Mouse (Mus musculus): ENCODE measurements around the gene Slc30a1.

The Slc30a1 gene

GRCm38 (mm10) chr1:191906571-191907430 is at the start of gene Slc30a1:
Slc30a1 (plus strand) TSS chr1:191906767.
- peak; percentile 96 for DNase-seq (ENCODE audit: low spot score)

GRCm38 (mm10) chr1:191856886-191857651 is 49.5 kb upstream of the Slc30a1 start:
- DNase-seq (ENCODE audit: low spot score), result no peak

GRCm38 (mm10) chr1:191858136-191858535 is 48.4 kb upstream of the Slc30a1 start:
- DNase-seq (ENCODE audit: low spot score), result no peak

- DNase-seq (ENCODE audit: low spot score), result no peak
These were observed 46.7 kb upstream of the Slc30a1 start for GRCm38 (mm10) chr1:191859847-191860246.

- DNase-seq (ENCODE audit: low spot score), result no peak
These were observed 45.3 kb upstream of the Slc30a1 start for GRCm38 (mm10) chr1:191861247-191861646.

- DNase-seq (ENCODE audit: low spot score), result no peak
These were observed 42.6 kb upstream of the Slc30a1 start for GRCm38 (mm10) chr1:191863833-191864550.

GRCm38 (mm10) chr1:191864551-191865027 is 42.0 kb upstream of the Slc30a1 start:
- DNase-seq (ENCODE audit: low spot score), result no peak

- DNase-seq (ENCODE audit: low spot score), result no peak
These were observed 34.4 kb upstream of the Slc30a1 start for GRCm38 (mm10) chr1:191872076-191872710.

GRCm38 (mm10) chr1:191875006-191875405 is 31.6 kb upstream of the Slc30a1 start:
- DNase-seq (ENCODE audit: low spot score), result no peak

- no peak for DNase-seq (ENCODE audit: low spot score)
These were observed 30.8 kb upstream of the Slc30a1 start for GRCm38 (mm10) chr1:191875683-191876305.

GRCm38 (mm10) chr1:191877681-191878080 is 28.9 kb upstream of the Slc30a1 start:
- no peak for DNase-seq (ENCODE audit: low spot score)

- no peak for DNase-seq (ENCODE audit: low spot score)
These were observed 28.0 kb upstream of the Slc30a1 start for GRCm38 (mm10) chr1:191878518-191878921.

- peak; percentile 31 for DNase-seq (ENCODE audit: low spot score)
These were observed 26.3 kb upstream of the Slc30a1 start for GRCm38 (mm10) chr1:191880247-191880646.

GRCm38 (mm10) chr1:191880921-191881609 is 25.5 kb upstream of the Slc30a1 start:
- no peak for DNase-seq (ENCODE audit: low spot score)

GRCm38 (mm10) chr1:191881663-191882062 is 24.9 kb upstream of the Slc30a1 start:
- DNase-seq (ENCODE audit: low spot score), result no peak

GRCm38 (mm10) chr1:191882474-191883206 is 23.9 kb upstream of the Slc30a1 start:
- DNase-seq (ENCODE audit: low spot score), result no peak

GRCm38 (mm10) chr1:191883654-191884053 is 22.9 kb upstream of the Slc30a1 start:
- DNase-seq (ENCODE audit: low spot score), result no peak

- no peak for DNase-seq (ENCODE audit: low spot score)
These were observed 14.7 kb upstream of the Slc30a1 start for GRCm38 (mm10) chr1:191891912-191892311.

GRCm38 (mm10) chr1:191894386-191894785 is 12.2 kb upstream of the Slc30a1 start:
- DNase-seq (ENCODE audit: low spot score), result peak; percentile 71

- no peak for DNase-seq (ENCODE audit: low spot score)
These were observed 11.7 kb upstream of the Slc30a1 start for GRCm38 (mm10) chr1:191894857-191895256.

Measured in MN1 (cell line).